Mouse (Mus musculus) cerebellum, postnatal 36 days (tissue): ENCODE measurements around the gene Lcn2.

Source experiments
- DNase-seq, 2 experiments: peaks; one replicate each; pipeline ENCODE4 v3.0.0; 2021 to 2022; ENCODE audit warnings: mixed read lengths in 2 of 2

Gene Lcn2

GRCm38 (mm10) chr2:32342039-32342438 is 46.0 kb downstream of the Lcn2 start:
- peak in 1 of 2 experiments; percentile 47 for DNase-seq

GRCm38 (mm10) chr2:32341634-32341939 is 46.5 kb downstream of the Lcn2 start:
- peak; percentile 40 to 51 for DNase-seq

- DNase-seq, result peak in 1 of 2 experiments; percentile 42
Measured at GRCm38 (mm10) chr2:32340836-32341633, 47.0 kb downstream of the Lcn2 start.

GRCm38 (mm10) chr2:32339912-32340642 is 48.0 kb downstream of the Lcn2 start:
- no peak for DNase-seq

- DNase-seq, result no peak
Measured at GRCm38 (mm10) chr2:32335888-32336287, 52.2 kb downstream of the Lcn2 start.
